Mouse (Mus musculus): ENCODE data around the gene Gm10203. TPM values are rescaled to one million over a fixed set of nuclear protein-coding genes. Genes with fewer than 3 reads are reported as not detected.
"Not testable (repeated sequence)": the region's sequence is repeated elsewhere in the genome, so short reads cannot be mapped to it uniquely, and the experiment has no call there.

The Gm10203 gene
- polyA plus RNA-seq, 1 experiment from 2014 or later = not detected

- H3K9ac ChIP-seq; H3K4me2 ChIP-seq (replicated peaks); H3K9me3 ChIP-seq (replicated peaks); H3K4me1 ChIP-seq; H3K27me3 ChIP-seq; ATAC-seq (ENCODE audit: insufficient number of reproducible peaks, low FRiP score, low TSS enrichment, low read depth); H3K4me3 ChIP-seq (replicated peaks); H3K27ac ChIP-seq (replicated peaks): not testable (repeated sequence)
- 94% methylated on average over 3 of the region's 4 CpGs for WGBS
- peaks cover 34% of the 10 kb centered on the region for H3K36me3 ChIP-seq
Measured at GRCm38 (mm10) chr6:149167038-149167437, 37.1 kb downstream of the Gm10203 start.

GRCm38 (mm10) chr6:149167672-149168071, 37.7 kb downstream of the Gm10203 start:
- H3K36me3 ChIP-seq = peaks cover 31% of the 10 kb centered on the region
- H3K9ac ChIP-seq = no peak overlapping the region
- no peak overlapping the region for H3K27ac ChIP-seq (replicated peaks)
- ATAC-seq (ENCODE audit: insufficient number of reproducible peaks, low FRiP score, low TSS enrichment, low read depth) = no peak
- 92% methylated on average over 1 of the region's 1 CpGs for WGBS
- H3K9me3 ChIP-seq (replicated peaks) = 0 out of 2 replicates have a peak, but pooled peaks cover 3% of the 10 kb centered on the region
- H3K4me3 ChIP-seq (replicated peaks) = no peak overlapping the region
- no peaks in the 10 kb centered on the region for H3K27me3 ChIP-seq
- no peaks in the 10 kb centered on the region for H3K4me1 ChIP-seq
- H3K4me2 ChIP-seq (replicated peaks) = no peak overlapping the region

GRCm38 (mm10) chr6:149168436-149168835, 38.5 kb downstream of the Gm10203 start:
- no peak for ATAC-seq (ENCODE audit: insufficient number of reproducible peaks, low FRiP score, low TSS enrichment, low read depth)
- no peak overlapping the region for H3K9ac ChIP-seq
- no peaks in the 10 kb centered on the region for H3K27me3 ChIP-seq
- H3K4me2 ChIP-seq (replicated peaks) = no peak overlapping the region
- no peak overlapping the region for H3K4me3 ChIP-seq (replicated peaks)
- WGBS = 93% methylated on average over 2 of the region's 2 CpGs
- no peak overlapping the region for H3K27ac ChIP-seq (replicated peaks)
- H3K36me3 ChIP-seq = peaks cover 31% of the 10 kb centered on the region
- 0 out of 2 replicates have a peak, but pooled peaks cover 3% of the 10 kb centered on the region for H3K9me3 ChIP-seq (replicated peaks)
- no peaks in the 10 kb centered on the region for H3K4me1 ChIP-seq

DNA sequence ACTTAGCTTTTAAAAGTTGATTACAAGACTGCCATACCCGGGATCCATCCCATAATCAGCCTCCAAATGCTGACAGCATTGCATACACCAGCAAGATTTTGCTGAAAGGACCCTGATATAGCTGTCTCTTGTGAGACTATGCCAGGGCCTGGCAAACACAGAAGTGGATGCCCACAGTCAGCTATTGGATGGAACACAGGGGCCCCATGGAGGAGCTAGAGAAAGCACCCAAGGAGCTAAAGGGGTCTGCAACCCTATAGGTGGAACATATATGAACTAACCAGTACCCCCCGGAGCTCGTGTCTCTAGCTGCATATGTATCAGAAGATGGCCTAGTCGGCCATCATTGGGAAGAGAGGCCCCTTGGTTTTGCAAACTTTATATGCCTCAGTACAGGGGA, 40.0 kb downstream of the Gm10203 start:
- not testable (repeated sequence) for H3K4me2 ChIP-seq (replicated peaks); H3K27ac ChIP-seq (replicated peaks); H3K4me1 ChIP-seq; H3K9ac ChIP-seq; H3K9me3 ChIP-seq (replicated peaks); H3K4me3 ChIP-seq (replicated peaks); ATAC-seq (ENCODE audit: insufficient number of reproducible peaks, low FRiP score, low TSS enrichment, low read depth); H3K27me3 ChIP-seq
- WGBS = 89% methylated on average over 4 of the region's 4 CpGs
- H3K36me3 ChIP-seq = peaks cover 33% of the 10 kb centered on the region

DNA sequence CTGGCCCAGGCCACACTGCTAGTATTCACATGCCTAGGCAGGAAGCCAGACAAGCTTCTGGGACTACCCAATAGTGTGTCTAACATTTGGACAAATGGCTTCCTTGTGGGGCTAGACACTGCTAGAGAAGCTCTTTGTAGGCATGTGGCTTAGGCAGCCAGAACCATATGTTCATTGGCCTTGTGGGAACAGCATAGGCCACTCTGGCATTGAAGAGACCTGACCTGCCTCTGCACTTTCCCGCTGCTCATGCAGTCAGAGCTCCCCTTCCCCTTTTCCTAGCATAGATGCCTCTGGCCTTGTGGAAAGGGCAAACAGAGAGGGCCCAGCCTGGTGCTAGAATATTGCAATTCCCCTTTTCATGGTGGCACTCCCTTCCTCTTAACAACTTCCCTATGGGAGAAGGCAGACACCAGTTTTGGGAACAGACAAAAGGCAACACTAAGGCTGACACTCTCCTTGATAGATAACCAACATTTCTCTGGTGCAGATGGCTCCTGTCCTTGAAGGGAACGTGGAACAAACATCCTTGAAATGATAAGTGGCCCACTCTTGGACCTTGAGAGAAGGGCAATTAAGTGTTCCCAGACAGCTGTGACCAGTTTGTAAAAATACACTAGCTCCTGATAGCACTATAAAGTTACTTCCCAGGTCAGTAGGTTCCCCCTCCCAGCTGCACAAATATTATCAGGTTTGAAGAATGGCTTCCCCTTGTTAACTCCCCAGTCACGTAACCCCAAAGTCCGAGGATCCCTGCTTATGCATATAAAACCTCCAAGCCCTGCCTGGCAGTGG, 44.1 kb downstream of the Gm10203 start:
- 77% methylated on average over 4 of the region's 4 CpGs for WGBS
- ATAC-seq (ENCODE audit: insufficient number of reproducible peaks, low FRiP score, low TSS enrichment, low read depth) = no peak

DNA sequence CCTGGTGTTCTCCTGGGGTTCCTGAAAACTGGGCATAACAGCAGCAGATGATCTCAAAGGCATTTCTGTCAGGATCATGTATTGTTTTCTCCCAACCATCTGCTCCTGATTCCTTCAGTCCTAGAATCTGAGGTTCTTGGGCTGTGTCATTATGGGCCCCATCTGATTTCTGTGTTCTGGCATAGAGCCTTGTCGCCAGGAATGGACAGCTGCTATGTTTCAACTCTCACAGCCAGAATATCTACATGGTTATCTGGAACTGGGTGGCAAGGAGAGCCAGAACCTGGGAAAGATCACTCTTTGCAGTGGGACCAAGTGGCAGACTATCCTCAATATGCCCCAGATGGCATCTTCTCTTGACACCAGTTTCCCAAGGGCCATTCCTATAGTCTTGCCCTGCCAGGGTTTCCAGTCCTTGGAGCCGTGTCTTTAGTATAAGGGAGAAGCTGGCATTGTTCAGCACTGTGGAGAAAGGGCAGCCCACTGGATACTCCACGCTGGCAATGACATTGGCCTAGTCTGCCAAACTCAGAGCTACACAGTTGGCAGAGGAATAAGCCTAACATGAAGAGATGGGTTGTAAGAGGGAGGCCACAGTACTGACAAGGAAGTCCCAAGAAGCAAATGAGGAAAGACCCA, 45.1 kb downstream of the Gm10203 start:
- Histone ChIP-seq H3K27ac (replicated peaks) (no peak overlapping the region), H3K36me3 (peaks cover 50% of the 10 kb centered on the region), H3K4me2 (replicated peaks) (no peak overlapping the region), H3K4me3 (replicated peaks) (no peak overlapping the region), H3K9ac (no peak overlapping the region), H3K27me3 (no peaks in the 10 kb centered on the region), H3K4me1 (no peaks in the 10 kb centered on the region), H3K9me3 (replicated peaks) (no peaks in the 10 kb centered on the region)
- 91% methylated on average over 3 of the region's 3 CpGs for WGBS
- no peak for ATAC-seq (ENCODE audit: insufficient number of reproducible peaks, low FRiP score, low TSS enrichment, low read depth)

More for the DNA sequence above, 44.1 kb downstream of the Gm10203 start:
- H3K9ac ChIP-seq = no peak overlapping the region
- no peaks in the 10 kb centered on the region for H3K27me3 ChIP-seq
- H3K9me3 ChIP-seq (replicated peaks) = no peaks in the 10 kb centered on the region
- H3K4me3 ChIP-seq (replicated peaks) = no peak overlapping the region
- H3K4me2 ChIP-seq (replicated peaks) = no peak overlapping the region
- no peak overlapping the region for H3K27ac ChIP-seq (replicated peaks)
- peaks cover 45% of the 10 kb centered on the region for H3K36me3 ChIP-seq
- H3K4me1 ChIP-seq = no peaks in the 10 kb centered on the region

GRCm38 (mm10) chr6:149179064-149179463, 49.1 kb downstream of the Gm10203 start:
- H3K36me3 ChIP-seq = peaks cover 71% of the 10 kb centered on the region
- no peak overlapping the region for H3K27ac ChIP-seq (replicated peaks)
- no peaks in the 10 kb centered on the region for H3K27me3 ChIP-seq
- no peaks in the 10 kb centered on the region for H3K9me3 ChIP-seq (replicated peaks)
- no peak for ATAC-seq (ENCODE audit: insufficient number of reproducible peaks, low FRiP score, low TSS enrichment, low read depth)
- H3K4me2 ChIP-seq (replicated peaks) = no peak overlapping the region
- H3K4me3 ChIP-seq (replicated peaks) = no peak overlapping the region
- H3K4me1 ChIP-seq = no peaks in the 10 kb centered on the region
- no peak overlapping the region for H3K9ac ChIP-seq

Other genes with a start within 250 kb of the Gm10203 start
- 12.3 TPM in 2 replicates for gene Caprin2, start 233.9 kb upstream of the Gm10203 start, polyA plus RNA-seq (2015; fragmentation: Nextera tagmentation; extraction: Ambion mirVana)
- gene Sinhcaf, start 183.7 kb upstream of the Gm10203 start, polyA plus RNA-seq (2015; fragmentation: Nextera tagmentation; extraction: Ambion mirVana) = 70.7 and 76.4 TPM in 2 replicates
- gene Dennd5b, start 28.5 kb upstream of the Gm10203 start, polyA plus RNA-seq (2015; fragmentation: Nextera tagmentation; extraction: Ambion mirVana) = 5.5 and 5.6 TPM in 2 replicates
- gene Etfbkmt, start 9.7 kb downstream of the Gm10203 start, polyA plus RNA-seq (2015; fragmentation: Nextera tagmentation; extraction: Ambion mirVana) = 13.0 and 15.4 TPM in 2 replicates
- 27.4 and 29.7 TPM in 2 replicates for gene Amn1, start 58.5 kb downstream of the Gm10203 start, polyA plus RNA-seq (2015; fragmentation: Nextera tagmentation; extraction: Ambion mirVana)
- gene Resf1, start 179.2 kb downstream of the Gm10203 start, polyA plus RNA-seq (2015; fragmentation: Nextera tagmentation; extraction: Ambion mirVana) = 39.9 and 42.5 TPM in 2 replicates